Mouse (Mus musculus): Measurements from ENCODE around the gene Cyp4a31. TPM values are rescaled to one million over a fixed set of nuclear protein-coding genes. Genes with fewer than 3 reads are reported as not detected.
"Not testable (repeated sequence)": the region's sequence is repeated elsewhere in the genome, so short reads cannot be mapped to it uniquely, and the experiment has no call there.

The Cyp4a31 gene
- polyA plus RNA-seq, 1 experiment from 2014 or later = not detected

DNA sequence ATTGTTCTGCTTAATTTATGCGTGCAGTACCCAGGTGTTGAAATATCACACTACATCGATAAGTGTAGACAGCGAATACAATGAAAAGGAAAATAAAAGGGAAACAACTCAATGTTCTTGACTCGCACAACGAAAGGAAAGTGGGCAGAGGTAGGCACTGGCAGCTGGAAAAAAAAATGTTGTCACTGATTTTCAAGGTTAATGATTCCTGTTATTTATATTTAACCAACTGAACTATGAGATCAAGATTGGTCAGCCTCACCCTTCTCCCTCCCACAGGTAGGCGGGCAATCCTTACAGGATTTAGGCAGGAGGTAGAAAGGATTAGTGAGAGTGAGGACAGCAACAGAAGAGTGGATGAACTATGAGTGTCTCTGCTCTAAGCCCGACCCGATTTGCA lies 37.2 kb downstream of the Cyp4a31 start, which contains the start of gene Cyp4a32:
Gene Cyp4a32 (plus strand): TSS at position 359 of the 400 bp plus-strand sequence.
- H3K4me2 ChIP-seq; H3K4me3 ChIP-seq (ENCODE audit: low read depth, low read length); ATAC-seq (replicated peaks; ENCODE audit: low FRiP score); H3K4me1 ChIP-seq (replicated peaks; ENCODE audit: control insufficient read depth, insufficient read depth, low read length); H3K9me3 ChIP-seq (ENCODE audit: control insufficient read depth, low read length); H3K27me3 ChIP-seq (replicated peaks; ENCODE audit: control insufficient read depth, insufficient read depth, low read length); H3K36me3 ChIP-seq (ENCODE audit: control insufficient read depth, insufficient read depth, low read length); H3K9ac ChIP-seq (ENCODE audit: low read depth, low read length); DNase-seq (ENCODE audit: low spot score); H3K27ac ChIP-seq (ENCODE audit: low read depth, low read length): not testable (repeated sequence)
- WGBS = 87% methylated on average over 8 of the region's 8 CpGs

DNA sequence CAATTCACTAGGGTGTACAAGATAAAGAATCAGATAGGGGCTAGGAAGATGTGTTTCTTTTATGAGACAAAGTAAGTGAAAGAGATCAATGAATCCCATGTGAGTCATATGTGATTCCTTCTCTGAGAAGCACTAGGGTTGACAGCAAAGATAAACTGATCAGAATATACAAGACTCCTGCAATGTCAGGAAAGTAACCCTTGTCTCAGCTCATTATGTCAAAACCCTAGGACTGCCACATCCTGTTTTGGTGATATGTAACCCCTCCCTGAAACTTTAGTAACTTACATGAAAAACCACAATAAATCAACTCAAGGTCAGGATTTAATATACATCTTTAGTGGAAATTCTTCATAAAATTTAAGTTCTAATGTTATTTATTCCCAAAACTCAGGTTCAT lies 50.6 kb downstream of the Cyp4a31 start:
- Histone ChIP-seq H3K4me2 (no peak overlapping the region), H3K27me3 (replicated peaks; ENCODE audit: control insufficient read depth, insufficient read depth, low read length) (no peaks in the 10 kb centered on the region), H3K4me3 (ENCODE audit: low read depth, low read length) (no peak overlapping the region), H3K9me3 (ENCODE audit: control insufficient read depth, low read length) (no peaks in the 10 kb centered on the region), H3K27ac (ENCODE audit: low read depth, low read length) (no peak overlapping the region), H3K36me3 (ENCODE audit: control insufficient read depth, insufficient read depth, low read length) (no peaks in the 10 kb centered on the region), H3K4me1 (replicated peaks; ENCODE audit: control insufficient read depth, insufficient read depth, low read length) (no peaks in the 10 kb centered on the region), H3K9ac (ENCODE audit: low read depth, low read length) (no peak overlapping the region)
- ATAC-seq (replicated peaks; ENCODE audit: low FRiP score) = no peak
- DNase-seq (ENCODE audit: low spot score) = no peak

GRCm38 (mm10) chr4:115625560-115625959 lies 62.1 kb downstream of the Cyp4a31 start:
- not testable (repeated sequence) for H3K9me3 ChIP-seq (ENCODE audit: control insufficient read depth, low read length); H3K4me3 ChIP-seq (ENCODE audit: low read depth, low read length); H3K4me2 ChIP-seq; H3K27ac ChIP-seq (ENCODE audit: low read depth, low read length); H3K4me1 ChIP-seq (replicated peaks; ENCODE audit: control insufficient read depth, insufficient read depth, low read length); H3K27me3 ChIP-seq (replicated peaks; ENCODE audit: control insufficient read depth, insufficient read depth, low read length); H3K36me3 ChIP-seq (ENCODE audit: control insufficient read depth, insufficient read depth, low read length); H3K9ac ChIP-seq (ENCODE audit: low read depth, low read length); DNase-seq (ENCODE audit: low spot score); ATAC-seq (replicated peaks; ENCODE audit: low FRiP score)
- WGBS = 92% methylated on average over 3 of the region's 3 CpGs

Other genes with a start within 250 kb of the Cyp4a31 start
- gene Cyp4a12b, start 152.0 kb upstream of the Cyp4a31 start, polyA plus RNA-seq (2014; fragmentation: Nextera tagmentation; extraction: Ambion mirVana) = not detected in 2 replicates
- gene Cyp4a30b, start 111.0 kb upstream of the Cyp4a31 start, polyA plus RNA-seq (2014; fragmentation: Nextera tagmentation; extraction: Ambion mirVana) = not detected in 2 replicates
- gene Cyp4a14, start 67.5 kb upstream of the Cyp4a31 start, polyA plus RNA-seq (2014; fragmentation: Nextera tagmentation; extraction: Ambion mirVana) = not detected in 2 replicates
- not detected in 2 replicates for gene Cyp4a10, start 45.4 kb upstream of the Cyp4a31 start, polyA plus RNA-seq (2014; fragmentation: Nextera tagmentation; extraction: Ambion mirVana)
- gene Cyp4a32, start 37.3 kb downstream of the Cyp4a31 start, polyA plus RNA-seq (2014; fragmentation: Nextera tagmentation; extraction: Ambion mirVana) = not detected in 2 replicates
- 0.71 TPM in 2 replicates for gene Cyp4b1, start 84.1 kb downstream of the Cyp4a31 start, polyA plus RNA-seq (2014; fragmentation: Nextera tagmentation; extraction: Ambion mirVana)
- gene Efcab14, start 174.1 kb downstream of the Cyp4a31 start, polyA plus RNA-seq (2014; fragmentation: Nextera tagmentation; extraction: Ambion mirVana) = 34.9 and 38.7 TPM in 2 replicates
- gene Tex38, start 217.4 kb downstream of the Cyp4a31 start, polyA plus RNA-seq (2014; fragmentation: Nextera tagmentation; extraction: Ambion mirVana) = 0.22 TPM in 1 of 2 replicates, not detected in the other
- gene Atpaf1, start 221.2 kb downstream of the Cyp4a31 start, polyA plus RNA-seq (2014; fragmentation: Nextera tagmentation; extraction: Ambion mirVana) = 42.1 and 48.7 TPM in 2 replicates